Mouse (Mus musculus): ENCODE results near the gene Qpctl.

The Qpctl gene

DNA sequence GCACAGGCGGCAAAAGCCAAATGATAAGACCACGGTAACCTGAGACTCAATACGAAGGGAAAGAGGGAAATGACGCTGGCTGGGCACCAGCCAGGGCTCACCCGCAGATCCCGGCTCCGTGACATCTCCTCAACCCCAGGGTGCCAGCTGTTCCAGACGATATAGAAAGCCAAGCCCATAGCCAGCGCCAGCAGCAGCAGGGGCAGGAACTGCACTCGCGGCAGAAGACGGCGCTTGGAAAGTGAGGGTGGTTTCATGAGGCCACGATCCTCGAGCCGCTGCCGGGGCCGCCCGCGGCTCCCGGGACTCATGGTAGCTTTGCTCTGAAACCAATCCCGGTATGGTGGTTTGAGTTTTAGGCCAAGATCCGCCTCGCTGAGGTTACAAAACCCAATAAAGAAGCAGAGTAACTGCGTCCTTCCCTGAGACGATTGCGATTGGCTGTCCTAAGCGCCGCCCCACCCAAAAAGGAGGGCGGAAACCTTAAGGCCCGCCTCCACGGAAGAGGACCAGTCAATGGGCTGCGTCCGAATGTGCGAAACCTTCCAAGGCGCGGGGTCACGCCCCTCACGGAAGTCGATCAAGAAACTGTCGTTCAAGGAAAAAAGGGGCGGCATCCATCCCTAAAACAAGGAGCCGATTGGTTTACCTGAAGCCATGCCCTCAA lies at the start of gene Qpctl:
TSS of gene Qpctl (minus strand) at position 417 of the 667 bp plus-strand sequence.
- peak; percentile 94 for DNase-seq (ENCODE audit: extremely low read depth, insufficient read length, low spot score)

DNA sequence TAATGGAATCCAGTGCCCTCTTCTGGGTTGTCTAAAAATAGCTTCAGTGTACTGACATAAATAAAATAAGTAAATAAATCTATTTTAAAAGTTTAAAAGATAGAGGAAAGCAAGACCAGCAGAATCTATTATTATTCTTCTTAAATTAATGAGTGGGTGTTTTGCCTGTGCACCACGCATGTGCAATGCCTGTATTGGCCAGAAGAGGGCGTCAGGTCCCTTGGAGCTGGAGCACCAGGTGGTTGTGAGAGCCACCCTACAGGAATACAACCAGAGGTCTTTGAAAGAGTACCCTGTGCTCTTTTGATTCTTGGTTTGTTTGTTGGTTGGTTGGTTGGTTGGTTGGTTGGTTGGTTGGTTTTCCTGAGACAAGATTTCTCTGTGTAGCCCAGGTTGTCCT lies 48.9 kb upstream of the Qpctl start:
- DNase-seq (ENCODE audit: extremely low read depth, insufficient read length, low spot score), result no peak

DNA sequence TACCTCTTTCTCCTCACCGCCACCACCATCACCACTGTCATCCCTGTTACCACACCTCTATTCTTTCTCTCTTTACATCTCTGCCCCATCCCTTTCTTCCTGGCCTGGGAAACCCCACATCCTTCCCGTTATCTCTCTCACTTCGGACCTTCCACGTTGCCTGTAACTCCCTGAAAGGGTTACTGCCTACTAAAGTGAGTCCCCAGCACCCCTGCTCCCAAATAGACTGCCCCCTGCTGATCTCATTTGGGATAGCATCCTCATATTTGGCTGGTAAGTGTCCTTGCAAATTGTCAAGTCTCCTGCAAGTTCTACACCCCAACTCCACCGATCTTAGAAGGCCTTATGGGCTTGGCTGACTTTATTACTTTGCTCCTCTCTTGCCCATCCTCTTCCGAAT lies 47.6 kb upstream of the Qpctl start:
- DNase-seq (ENCODE audit: extremely low read depth, insufficient read length, low spot score), result no peak

DNA sequence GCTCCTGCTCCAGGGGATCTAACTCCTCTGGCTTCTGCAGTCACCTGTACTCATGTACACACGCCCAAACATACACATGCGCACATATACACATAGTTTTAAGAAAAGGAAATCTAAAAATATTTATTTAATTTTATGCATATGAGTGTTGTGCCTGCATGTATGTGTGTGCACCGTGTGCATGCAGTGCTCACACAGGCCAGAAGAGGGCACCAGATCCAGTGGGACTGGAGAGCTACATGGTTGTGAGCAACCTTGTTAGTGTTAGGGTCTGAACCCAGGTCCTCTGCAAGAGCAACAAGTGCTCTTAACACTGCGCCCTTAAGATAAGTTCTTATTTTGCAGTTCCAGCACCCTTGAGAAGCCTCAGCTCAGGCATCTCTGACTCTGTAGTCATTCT lies 45.6 kb upstream of the Qpctl start:
- no peak for DNase-seq (ENCODE audit: extremely low read depth, insufficient read length, low spot score)

DNA sequence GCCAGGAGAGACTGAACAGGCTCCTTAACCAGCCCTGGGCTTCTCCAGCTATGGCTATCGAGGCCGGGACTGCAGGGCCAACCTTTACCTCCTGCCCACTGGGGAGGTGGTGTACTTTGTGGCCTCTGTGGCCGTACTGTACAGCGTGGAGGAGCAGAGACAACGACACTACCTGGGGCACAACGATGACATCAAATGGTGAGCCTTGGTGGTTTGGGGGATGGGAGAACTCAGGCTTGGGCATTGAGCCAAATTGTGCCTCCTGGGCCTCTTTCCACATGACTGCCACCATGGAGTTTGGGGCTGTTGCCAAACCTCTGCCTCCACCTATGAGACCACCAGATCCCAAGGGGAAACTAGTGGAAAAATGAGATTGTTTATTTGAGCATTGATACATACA lies 35.7 kb upstream of the Qpctl start:
- DNase-seq (ENCODE audit: extremely low read depth, insufficient read length, low spot score), result no peak

DNA sequence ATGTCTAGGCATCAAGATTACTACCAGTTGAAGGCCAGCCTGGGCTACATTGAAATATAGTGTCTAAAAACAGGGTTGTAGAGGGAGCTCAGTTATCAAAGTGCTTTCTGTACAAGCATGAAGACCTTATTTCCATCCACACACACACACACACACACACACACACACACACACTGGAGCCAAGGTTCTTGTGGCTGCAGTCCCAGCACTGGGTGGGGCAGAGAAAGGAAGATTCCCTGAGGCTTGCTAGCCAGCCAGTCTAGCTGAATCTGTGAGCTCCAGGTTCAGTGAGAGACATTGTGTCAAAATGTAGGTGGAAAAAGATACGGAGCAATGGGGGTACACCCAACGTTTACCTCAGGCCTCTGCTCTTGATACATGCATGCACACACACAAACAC lies 35.2 kb upstream of the Qpctl start:
- peak; percentile 31 for DNase-seq (ENCODE audit: extremely low read depth, insufficient read length, low spot score)

DNA sequence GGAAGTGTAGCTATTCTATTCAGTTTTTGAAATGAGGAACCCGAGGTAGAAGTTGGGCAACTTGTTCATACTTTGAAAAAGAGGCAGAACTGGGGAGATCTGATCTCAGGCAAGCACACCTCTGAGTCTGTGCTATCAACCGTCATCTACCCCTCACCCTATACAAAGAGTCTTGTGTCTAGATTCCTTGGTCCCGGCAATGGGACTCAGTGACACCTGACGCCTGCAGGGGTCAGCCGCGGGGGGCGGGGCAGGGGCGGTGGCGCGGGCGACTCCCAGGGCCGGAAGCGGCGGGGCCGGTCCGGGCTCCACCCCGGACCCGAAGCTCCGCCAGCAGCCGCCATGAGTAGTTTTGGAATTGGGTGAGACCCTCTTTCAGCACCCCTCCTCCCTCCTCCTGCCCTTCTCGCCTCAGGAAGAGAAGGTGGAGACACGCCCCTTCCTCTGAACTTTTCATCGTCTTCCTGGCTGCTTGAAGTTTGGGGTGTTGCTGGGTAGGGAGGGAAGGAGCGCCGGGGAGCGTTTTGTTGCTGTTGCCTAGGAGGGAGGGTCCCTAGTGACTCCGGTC lies 31.9 kb upstream of the Qpctl start:
- DNase-seq (ENCODE audit: extremely low read depth, insufficient read length, low spot score), result peak; percentile 50

DNA sequence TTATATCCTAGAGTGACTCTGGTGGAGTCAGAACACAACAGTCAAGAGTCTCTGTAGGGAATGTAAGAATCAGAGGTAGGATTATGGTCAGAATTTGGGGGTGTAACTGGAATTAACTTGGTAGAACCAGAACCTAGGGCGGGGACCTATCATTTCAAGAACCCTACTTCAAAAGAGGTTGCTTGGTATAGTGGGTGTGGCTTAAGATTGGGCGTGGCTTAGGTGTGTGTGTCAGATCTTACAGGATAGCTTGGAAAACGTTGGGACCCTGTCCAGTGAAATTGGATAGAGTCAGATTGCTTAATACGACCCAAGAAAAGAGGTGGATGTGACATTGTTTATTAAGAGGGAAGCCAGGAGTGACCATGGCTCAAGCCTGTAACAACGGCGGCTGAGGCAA lies 30.8 kb upstream of the Qpctl start:
- no peak for DNase-seq (ENCODE audit: extremely low read depth, insufficient read length, low spot score)

DNA sequence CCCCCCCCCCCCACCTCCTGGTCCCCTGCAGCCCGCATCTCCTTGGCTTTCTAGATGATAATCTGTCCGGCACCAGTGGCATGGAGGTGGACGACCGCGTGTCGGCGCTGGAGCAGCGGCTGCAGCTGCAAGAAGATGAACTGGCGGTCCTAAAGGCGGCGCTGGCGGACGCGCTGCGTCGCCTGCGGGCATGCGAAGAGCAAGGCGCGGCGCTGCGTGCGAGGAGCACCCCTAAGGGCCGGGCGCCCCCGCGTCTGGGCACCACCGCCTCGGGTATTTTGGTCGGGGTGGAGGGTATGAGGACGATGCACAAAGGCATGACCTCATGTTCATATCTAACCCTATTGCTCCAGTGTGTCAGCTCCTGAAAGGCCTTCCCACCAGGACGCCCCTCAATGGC lies 30.1 kb upstream of the Qpctl start:
- no peak for DNase-seq (ENCODE audit: extremely low read depth, insufficient read length, low spot score)

DNA sequence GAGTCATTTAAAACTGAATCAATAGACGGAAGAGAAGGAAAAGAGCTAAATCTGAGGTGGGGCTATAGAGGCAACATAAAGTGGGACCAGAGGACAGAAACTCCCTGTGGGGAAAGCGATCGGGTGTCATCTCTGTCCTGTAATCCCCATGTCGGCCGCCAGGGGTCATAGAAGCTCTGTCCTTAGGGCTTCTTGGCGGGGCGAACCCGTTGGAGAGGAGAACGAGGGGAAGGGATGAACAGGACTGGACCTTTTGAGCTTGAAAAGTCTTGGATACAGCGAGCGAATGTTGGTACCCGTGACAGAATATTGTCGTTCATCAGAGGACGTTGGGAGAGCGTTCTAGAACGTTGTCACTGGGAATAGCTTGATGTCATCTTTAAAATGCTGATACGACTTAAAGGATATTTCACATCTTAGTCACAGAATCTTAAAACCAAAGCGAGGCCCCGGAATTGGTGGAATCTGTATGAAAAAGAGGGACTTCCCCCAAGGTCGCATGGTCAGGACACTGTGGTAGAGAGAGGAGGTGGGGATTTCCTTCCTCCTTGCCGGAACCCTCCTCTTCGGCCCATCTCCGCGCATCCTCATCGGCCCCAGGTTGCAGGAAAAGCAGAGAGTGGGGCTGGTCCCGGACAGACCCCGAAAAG lies 29.5 kb upstream of the Qpctl start:
- DNase-seq (ENCODE audit: extremely low read depth, insufficient read length, low spot score), result no peak

DNA sequence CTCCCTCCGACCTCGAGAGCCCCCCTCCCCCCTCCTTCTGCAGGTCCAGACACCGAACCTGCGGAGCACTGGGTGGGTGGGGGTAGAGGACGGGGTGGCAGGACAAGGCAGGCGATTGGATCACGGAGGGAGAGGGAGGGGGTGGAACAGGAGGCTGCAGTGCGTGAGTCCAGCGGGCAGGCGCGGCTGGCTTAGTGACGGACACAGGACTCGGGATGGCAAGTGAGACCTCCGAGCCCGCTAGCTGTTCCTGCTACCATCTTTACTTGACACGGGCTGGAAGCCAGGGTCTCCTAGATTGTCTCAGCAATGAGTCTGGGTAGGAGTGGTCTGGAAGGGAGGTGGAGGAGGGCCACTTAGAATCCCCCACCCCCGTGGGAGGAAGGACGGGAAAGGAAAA lies 28.9 kb upstream of the Qpctl start:
- DNase-seq (ENCODE audit: extremely low read depth, insufficient read length, low spot score), result no peak

DNA sequence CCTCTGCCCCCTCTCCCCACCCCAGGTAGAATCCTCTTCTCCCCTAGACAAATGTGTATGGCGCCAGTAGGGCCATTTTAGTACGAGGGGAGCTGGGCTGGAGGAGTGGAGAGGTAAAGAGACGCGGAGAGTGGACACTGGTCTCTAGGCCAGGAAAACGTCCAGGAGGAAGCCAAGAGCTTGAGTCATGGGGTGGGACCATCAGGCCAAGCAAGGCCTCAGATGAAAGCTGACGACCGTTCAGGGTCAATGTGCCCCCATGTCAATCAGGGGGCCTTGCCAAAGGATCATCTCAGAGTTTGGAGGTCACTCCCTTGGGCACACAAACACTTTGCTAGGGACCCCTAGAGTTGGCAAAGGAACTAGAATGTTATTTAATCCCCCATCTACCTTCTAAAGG lies 28.1 kb upstream of the Qpctl start:
- DNase-seq (ENCODE audit: extremely low read depth, insufficient read length, low spot score), result no peak

DNA sequence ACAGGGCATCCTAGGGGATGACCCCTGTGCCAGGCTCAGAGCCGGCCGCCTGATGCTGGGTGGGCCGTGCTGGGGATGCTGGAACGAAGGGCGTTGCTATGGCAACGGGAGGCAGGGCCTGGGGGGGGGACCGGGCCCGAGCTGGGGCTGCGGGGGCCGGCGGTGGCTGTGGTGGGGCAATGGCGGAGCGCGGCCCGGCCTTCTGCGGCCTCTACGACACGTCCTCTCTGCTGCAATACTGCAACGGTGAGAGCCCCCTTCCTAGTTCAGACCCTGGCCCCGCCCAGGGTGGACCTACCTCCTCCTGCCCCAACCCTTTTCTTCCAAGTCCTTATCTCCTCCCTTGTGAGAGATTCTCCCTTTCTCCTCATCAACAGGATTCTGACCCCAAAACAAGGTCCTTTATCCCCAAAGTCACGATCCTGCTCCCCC lies 27.4 kb upstream of the Qpctl start:
- no peak for DNase-seq (ENCODE audit: extremely low read depth, insufficient read length, low spot score)

DNA sequence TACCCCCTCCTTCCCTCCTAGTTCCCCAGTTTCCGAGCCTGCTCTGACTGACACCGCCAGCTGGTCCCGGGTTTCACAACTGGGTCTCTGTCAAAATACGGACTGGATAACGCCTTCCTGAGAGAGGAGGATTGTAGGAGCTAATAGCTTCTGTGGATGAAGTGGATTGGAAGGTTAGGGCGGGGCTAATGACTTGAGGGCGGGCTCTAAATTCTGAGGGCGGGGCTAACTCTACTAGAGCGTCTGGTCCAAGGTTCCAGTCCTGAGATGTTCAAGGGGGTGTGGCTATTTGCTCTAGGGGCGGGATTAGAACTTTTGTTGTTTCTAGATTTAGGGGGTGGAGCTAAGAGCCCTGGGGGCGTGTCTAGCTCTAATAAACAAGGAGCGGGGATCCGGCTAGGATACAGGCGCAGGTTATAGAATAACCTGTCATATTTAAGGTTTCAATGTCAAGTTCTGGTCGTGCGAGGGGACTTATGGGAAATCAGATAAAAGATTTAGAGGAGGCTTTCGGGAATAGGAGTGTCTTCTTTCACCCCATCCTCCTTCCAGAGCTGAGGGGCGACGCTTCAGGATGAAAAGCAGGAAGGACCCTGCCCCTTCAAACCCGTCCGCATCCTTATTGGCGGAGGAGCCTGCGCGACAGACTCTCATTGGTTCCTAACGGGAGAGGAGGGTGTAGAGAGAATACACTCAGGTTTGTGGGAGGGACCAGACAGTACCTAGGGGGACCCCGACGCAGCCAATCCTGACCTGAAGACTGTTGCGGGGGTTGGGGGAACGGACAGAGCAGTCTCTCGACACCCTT lies 26.8 kb upstream of the Qpctl start, which contains the start of gene Eml2:
TSS of gene Eml2 (plus strand) at position 714 of the 808 bp plus-strand sequence.
- no peak for DNase-seq (ENCODE audit: extremely low read depth, insufficient read length, low spot score)

DNA sequence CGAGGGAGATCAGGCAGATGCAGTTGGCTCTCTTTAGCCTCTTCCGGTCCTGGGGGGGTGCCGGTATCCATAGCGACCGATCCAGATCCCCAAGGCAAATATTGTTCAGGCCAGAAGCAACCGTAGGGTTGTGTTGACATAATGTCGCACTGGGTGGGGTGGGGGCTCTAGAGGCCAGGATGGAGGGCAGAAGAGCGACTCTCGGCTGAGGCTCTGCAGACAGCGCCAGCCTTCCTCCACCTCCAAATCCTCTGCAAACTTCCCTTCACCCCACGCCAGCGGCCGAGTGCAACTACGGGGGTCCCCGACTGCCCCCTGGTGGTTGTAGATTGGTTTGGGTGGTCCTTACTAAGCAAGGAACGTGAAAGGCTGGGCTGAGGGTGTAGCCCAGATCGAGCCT lies 23.8 kb upstream of the Qpctl start:
- no peak for DNase-seq (ENCODE audit: extremely low read depth, insufficient read length, low spot score)

DNA sequence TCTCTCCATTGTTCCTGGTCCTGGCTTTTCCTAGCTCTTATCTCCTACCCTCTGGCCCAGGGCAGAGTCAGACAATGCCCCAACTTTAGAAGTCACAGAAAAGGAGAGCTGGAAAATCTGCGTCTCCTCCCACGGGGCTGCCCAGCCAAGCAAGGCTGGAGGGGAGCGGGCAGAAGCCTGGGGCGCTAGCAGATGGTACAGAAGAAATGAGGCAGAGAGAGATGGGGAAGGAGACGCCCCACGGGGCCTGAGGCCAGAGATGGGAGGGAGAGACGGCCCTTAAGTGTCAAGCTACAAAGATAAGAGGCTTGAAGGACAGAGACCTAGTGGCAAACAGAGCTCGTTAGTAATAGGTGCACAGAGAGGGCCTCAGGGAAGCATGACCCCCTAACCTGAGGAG lies 22.7 kb upstream of the Qpctl start:
- no peak for DNase-seq (ENCODE audit: extremely low read depth, insufficient read length, low spot score)

DNA sequence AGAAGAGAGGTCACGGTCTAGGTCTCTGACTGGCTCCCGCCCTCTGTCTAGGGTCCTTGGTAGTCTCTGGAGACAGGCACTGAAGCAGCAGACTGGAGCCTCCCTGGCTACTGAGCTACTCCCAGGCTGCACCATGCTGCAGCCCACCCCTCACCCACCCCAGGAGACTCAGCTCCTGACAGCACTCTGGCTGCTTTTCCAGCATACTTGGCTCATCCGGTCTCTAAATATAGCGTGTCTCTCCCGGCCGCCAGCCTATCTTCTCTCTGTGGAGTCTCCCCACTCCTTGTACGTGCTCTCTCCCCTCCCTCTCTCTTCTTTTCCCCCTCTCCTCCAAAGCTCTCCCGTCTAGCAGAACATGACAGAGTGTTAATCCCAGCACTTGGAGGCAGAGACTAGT lies 21.1 kb upstream of the Qpctl start:
- no peak for DNase-seq (ENCODE audit: extremely low read depth, insufficient read length, low spot score)

DNA sequence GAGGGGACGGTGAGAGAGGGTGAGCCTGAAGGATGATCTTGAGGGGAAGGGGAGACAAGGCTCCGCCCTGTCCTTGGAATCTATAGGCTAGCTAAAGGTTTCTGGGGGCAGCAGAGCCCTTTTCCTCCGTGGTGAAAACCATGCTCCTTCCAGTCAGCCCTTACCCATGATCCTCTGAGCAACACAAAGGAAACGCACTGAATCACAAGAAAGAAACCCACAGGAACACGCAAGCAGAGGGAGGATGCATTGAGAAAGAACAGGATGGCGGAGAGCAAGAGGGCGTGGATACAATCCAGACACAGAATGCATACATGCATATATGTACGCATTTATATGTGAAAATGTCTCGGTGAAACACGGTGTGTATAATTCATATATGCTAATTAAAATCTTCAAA lies 20.4 kb upstream of the Qpctl start:
- DNase-seq (ENCODE audit: extremely low read depth, insufficient read length, low spot score), result no peak

DNA sequence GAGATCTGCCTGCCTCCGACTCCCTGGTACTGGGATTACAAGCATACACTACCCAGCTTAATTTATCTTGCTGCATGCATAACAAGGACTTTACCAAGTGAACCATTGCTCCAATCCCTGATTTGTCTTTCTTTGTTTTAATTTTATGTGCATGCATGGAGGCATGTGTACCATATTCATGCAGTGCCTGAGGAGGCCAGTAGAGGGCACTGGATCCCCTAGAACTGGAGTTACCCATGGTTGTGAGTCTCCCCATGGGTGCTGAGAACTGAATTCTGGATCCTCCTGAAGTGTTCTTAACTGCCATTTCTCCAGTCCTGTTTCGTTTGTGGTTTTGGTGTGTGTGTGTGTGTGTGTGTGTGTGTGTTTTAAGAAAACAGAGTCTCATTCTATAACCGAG lies 17.9 kb upstream of the Qpctl start:
- no peak for DNase-seq (ENCODE audit: extremely low read depth, insufficient read length, low spot score)

DNA sequence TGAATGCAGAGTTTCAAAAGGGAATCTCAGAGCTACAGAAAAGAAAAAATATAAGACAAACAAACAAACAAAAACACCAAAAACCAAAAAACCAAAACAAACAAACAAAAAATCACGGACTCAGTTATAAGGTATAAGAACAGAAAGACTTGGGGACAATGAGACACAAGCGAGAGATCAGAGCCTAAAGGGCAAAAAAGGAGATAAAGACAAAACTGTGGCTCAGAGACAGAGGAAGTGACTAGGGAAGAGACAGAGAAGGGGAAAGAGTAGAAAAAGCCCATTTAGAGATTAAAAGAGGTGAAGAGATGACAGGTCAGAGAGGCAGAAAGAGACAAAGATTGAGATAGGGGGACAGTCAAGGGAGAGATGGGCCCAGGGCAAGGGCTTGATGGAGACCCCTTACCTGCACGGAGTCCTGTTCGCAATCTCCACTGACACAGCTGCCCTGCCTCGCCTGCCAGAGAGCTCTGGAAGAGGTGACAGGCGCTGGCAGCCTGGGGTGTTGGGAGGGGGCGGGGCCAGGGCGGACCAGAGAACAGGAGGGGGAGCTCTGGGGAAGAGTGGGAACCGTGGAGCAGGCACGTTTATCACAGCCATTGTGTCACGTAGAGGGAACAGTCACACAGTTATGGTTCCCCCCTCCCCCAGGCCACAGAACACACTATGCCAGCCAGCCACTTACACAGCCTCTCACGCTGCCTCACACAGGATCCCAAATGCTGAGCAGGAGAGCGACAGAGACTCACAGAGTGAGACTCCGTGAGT lies 16.7 kb upstream of the Qpctl start, which contains the start of gene Gipr:
TSS of gene Gipr (minus strand) at position 472 of the 768 bp plus-strand sequence.
- DNase-seq (ENCODE audit: extremely low read depth, insufficient read length, low spot score), result no peak

DNA sequence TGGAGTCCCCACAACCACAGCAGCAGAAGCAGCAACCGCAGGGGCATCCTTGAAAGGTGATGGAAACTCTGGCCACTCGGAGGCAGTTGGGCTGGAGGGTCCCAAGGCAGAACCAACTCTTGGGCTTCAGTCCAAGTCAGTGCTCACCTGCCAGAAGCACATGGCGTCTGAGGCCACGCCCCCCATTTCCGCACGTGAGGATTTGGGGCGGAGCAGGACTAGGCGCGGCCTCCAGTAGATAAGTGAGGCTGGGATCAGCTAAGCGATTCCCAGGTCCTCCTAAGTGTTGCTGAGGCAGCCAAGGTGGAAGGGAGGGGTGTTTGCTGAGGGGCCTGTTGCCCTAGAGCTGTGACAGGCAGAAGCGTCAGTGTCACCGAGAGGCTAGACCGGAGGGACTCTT lies 15.9 kb upstream of the Qpctl start:
- DNase-seq (ENCODE audit: extremely low read depth, insufficient read length, low spot score), result no peak
